Mouse (Mus musculus): ENCODE measurements around the gene Rph3al. TPM values are rescaled to one million over a fixed set of nuclear protein-coding genes. Genes with fewer than 3 reads are reported as not detected.

The Rph3al gene
- 4.8 TPM for polyA plus RNA-seq (2014; fragmentation: Illumina TruSeq; extraction: RNeasy Lipid Tissue Mini Kit (QIAGEN cat#74804); ENCODE audit: low read depth, low replicate concordance)

DNA sequence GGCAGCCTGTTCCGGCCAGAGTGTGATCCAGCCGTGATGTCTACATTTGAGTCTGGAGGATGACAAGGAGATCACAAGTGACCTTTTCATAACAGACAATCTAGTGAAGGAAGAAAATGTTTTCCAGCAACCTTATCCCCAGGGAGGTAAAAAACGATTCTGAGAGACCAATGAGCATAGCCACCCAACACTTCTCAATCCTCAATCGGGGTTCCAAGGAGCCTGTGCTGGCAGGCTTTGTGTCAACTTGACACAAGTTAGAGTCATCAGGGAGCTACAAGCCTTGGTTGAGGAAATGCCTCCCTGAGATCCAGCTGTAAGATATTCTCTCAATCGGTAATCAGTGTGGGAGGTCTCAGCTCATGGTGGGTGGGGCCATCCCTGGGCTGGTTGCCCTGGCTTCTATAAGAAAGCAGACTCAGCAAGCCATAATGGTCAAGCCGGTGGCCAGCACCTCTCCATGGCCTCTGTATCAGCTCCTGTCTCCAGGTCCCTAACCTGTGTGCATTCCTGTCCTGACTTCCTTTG is at the start of gene Rph3al:
TSS of gene Rph3al (minus strand) at position 51 of the 528 bp plus-strand sequence.

DNA sequence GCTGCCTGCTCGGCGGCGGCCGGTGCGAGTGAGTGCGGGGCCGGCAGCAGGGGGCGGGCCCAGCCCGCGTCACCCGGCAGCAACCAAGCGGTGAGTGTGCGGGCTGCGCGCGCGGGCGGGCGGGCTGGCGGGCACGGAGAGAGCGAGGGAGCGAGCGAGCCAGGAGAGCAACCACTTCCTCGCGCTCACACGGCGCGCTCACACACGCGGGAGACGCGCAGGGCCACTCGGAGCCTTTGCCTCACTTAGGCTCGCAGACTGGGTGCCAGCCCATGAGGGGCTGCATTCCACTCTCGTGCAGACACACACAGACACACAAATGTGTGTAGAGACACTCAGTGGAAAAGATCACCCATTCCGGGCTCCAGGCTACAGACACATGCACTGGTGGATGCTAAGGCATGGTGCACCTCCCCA is 142.2 kb downstream of the Rph3al start, which contains the start of gene Doc2b:
TSS of gene Doc2b (minus strand) at position 21 of the 417 bp plus-strand sequence.

Other genes with a start within 250 kb of the Rph3al start
- 323 TPM for gene Ywhae, start 205.6 kb downstream of the Rph3al start, polyA plus RNA-seq (2014; fragmentation: Illumina TruSeq; extraction: RNeasy Lipid Tissue Mini Kit (QIAGEN cat#74804); ENCODE audit: low read depth, low replicate concordance)
- 2.3 TPM for gene Doc2b, start 142.4 kb downstream of the Rph3al start, polyA plus RNA-seq (2014; fragmentation: Illumina TruSeq; extraction: RNeasy Lipid Tissue Mini Kit (QIAGEN cat#74804); ENCODE audit: low read depth, low replicate concordance)
- 7.0 TPM for gene 1700016K19Rik, start 61.5 kb upstream of the Rph3al start, polyA plus RNA-seq (2014; fragmentation: Illumina TruSeq; extraction: RNeasy Lipid Tissue Mini Kit (QIAGEN cat#74804); ENCODE audit: low read depth, low replicate concordance)
- gene Rflnb, start 89.4 kb upstream of the Rph3al start, polyA plus RNA-seq (2014; fragmentation: Illumina TruSeq; extraction: RNeasy Lipid Tissue Mini Kit (QIAGEN cat#74804); ENCODE audit: low read depth, low replicate concordance): 33.0 TPM
- 32.0 TPM for gene Vps53, start 241.2 kb upstream of the Rph3al start, polyA plus RNA-seq (2014; fragmentation: Illumina TruSeq; extraction: RNeasy Lipid Tissue Mini Kit (QIAGEN cat#74804); ENCODE audit: low read depth, low replicate concordance)
- 5.1 TPM for gene Fam57a, start 241.2 kb upstream of the Rph3al start, polyA plus RNA-seq (2014; fragmentation: Illumina TruSeq; extraction: RNeasy Lipid Tissue Mini Kit (QIAGEN cat#74804); ENCODE audit: low read depth, low replicate concordance)

Measured in adipose tissue, adult 10 weeks (tissue).